Mouse (Mus musculus): Measurements from ENCODE around the gene Wdr95. TPM values are rescaled to one million over a fixed set of nuclear protein-coding genes. Genes with fewer than 3 reads are reported as not detected.

The Wdr95 gene
- polyA plus RNA-seq, 1 experiment from 2014 or later: 0.41 TPM

GRCm38 (mm10) chr5:149553373-149553772, 24.9 kb downstream of the Wdr95 start:
- H3K9me3 ChIP-seq (replicated peaks): peaks cover 2% of the 10 kb centered on the region
- WGBS: 95% methylated on average over 11 of the region's 11 CpGs
- no peak overlapping the region for H3K4me3 ChIP-seq
- no peaks in the 10 kb centered on the region for H3K4me1 ChIP-seq
- no peak for ATAC-seq
- H3K36me3 ChIP-seq (ENCODE audit: poor library complexity, severe bottlenecking): no peaks in the 10 kb centered on the region
- no peak overlapping the region for H3K27ac ChIP-seq
- no peaks in the 10 kb centered on the region for H3K27me3 ChIP-seq
- H3K9ac ChIP-seq: no peak overlapping the region
- no peak overlapping the region for H3K4me2 ChIP-seq

- ATAC-seq: no peak
- H3K36me3 ChIP-seq (ENCODE audit: poor library complexity, severe bottlenecking): no peaks in the 10 kb centered on the region
- no peak overlapping the region for H3K4me2 ChIP-seq
- H3K9me3 ChIP-seq (replicated peaks): no peaks in the 10 kb centered on the region
- H3K4me1 ChIP-seq: no peaks in the 10 kb centered on the region
- 85% methylated on average over 8 of the region's 8 CpGs for WGBS
- no peak overlapping the region for H3K4me3 ChIP-seq
- no peak overlapping the region for H3K27ac ChIP-seq
- H3K9ac ChIP-seq: no peak overlapping the region
- H3K27me3 ChIP-seq: no peaks in the 10 kb centered on the region
These were observed 25.9 kb downstream of the Wdr95 start for GRCm38 (mm10) chr5:149554397-149554796.

GRCm38 (mm10) chr5:149560903-149561588, 32.6 kb downstream of the Wdr95 start:
- H3K4me1 ChIP-seq: peaks cover 26% of the 10 kb centered on the region
- H3K9ac ChIP-seq: no peak overlapping the region
- no peaks in the 10 kb centered on the region for H3K36me3 ChIP-seq (ENCODE audit: poor library complexity, severe bottlenecking)
- H3K4me3 ChIP-seq: no peak overlapping the region
- H3K9me3 ChIP-seq (replicated peaks): no peaks in the 10 kb centered on the region
- ATAC-seq: peak; percentile 84
- WGBS: 39% methylated on average over 11 of the region's 11 CpGs
- peak overlapping the region; percentile 78 for H3K27ac ChIP-seq
- no peaks in the 10 kb centered on the region for H3K27me3 ChIP-seq
- H3K4me2 ChIP-seq: no peak overlapping the region

GRCm38 (mm10) chr5:149566026-149566425, 37.5 kb downstream of the Wdr95 start:
- Histone ChIP-seq H3K9ac (no peak overlapping the region), H3K4me1 (peaks cover 30% of the 10 kb centered on the region), H3K4me3 (no peak overlapping the region), H3K9me3 (replicated peaks) (no peaks in the 10 kb centered on the region), H3K27ac (no peak overlapping the region), H3K4me2 (no peak overlapping the region), H3K36me3 (ENCODE audit: poor library complexity, severe bottlenecking) (no peaks in the 10 kb centered on the region), H3K27me3 (no peaks in the 10 kb centered on the region)
- peak; percentile 29 for ATAC-seq
- 27% methylated on average over 11 of the region's 11 CpGs for WGBS

- Histone ChIP-seq H3K4me3 (no peak overlapping the region), H3K36me3 (ENCODE audit: poor library complexity, severe bottlenecking) (no peaks in the 10 kb centered on the region), H3K27ac (no peak overlapping the region), H3K27me3 (no peaks in the 10 kb centered on the region), H3K9me3 (replicated peaks) (no peaks in the 10 kb centered on the region), H3K9ac (no peak overlapping the region; the same call in 1 of the 2 replicates), H3K4me2 (no peak overlapping the region), H3K4me1 (peaks cover 24% of the 10 kb centered on the region)
- ATAC-seq: peak; percentile 48; the same call in 1 of the 2 replicates
- WGBS: 63% methylated on average over 5 of the region's 5 CpGs
These were observed 38.5 kb downstream of the Wdr95 start for GRCm38 (mm10) chr5:149566957-149567356.

- no peak overlapping the region for H3K4me2 ChIP-seq
- no peaks in the 10 kb centered on the region for H3K36me3 ChIP-seq (ENCODE audit: poor library complexity, severe bottlenecking)
- H3K9ac ChIP-seq: no peak overlapping the region
- no peak overlapping the region for H3K27ac ChIP-seq
- H3K9me3 ChIP-seq (replicated peaks): no peaks in the 10 kb centered on the region
- H3K4me3 ChIP-seq: no peak overlapping the region
- no peak for ATAC-seq
- no peaks in the 10 kb centered on the region for H3K27me3 ChIP-seq
- WGBS: 87% methylated on average over 13 of the region's 13 CpGs
- peaks cover 19% of the 10 kb centered on the region for H3K4me1 ChIP-seq
These were observed 40.5 kb downstream of the Wdr95 start for GRCm38 (mm10) chr5:149568993-149569392.

- peak; percentile 62 for ATAC-seq
- WGBS: 38% methylated on average over 10 of the region's 10 CpGs
- Histone ChIP-seq H3K4me2 (no peak overlapping the region), H3K27ac (peak overlapping the region; percentile 21; the same call in 1 of the 2 replicates), H3K9me3 (replicated peaks) (no peaks in the 10 kb centered on the region), H3K27me3 (0 out of 2 replicates have a peak, but pooled peaks cover 3% of the 10 kb centered on the region), H3K36me3 (ENCODE audit: poor library complexity, severe bottlenecking) (no peaks in the 10 kb centered on the region), H3K4me1 (peaks cover 18% of the 10 kb centered on the region), H3K4me3 (no peak overlapping the region), H3K9ac (0 out of 2 replicates have a peak overlapping the region, but pooled peaks have one; percentile 1)
These were observed 48.5 kb downstream of the Wdr95 start for GRCm38 (mm10) chr5:149576977-149577376.

- no peaks in the 10 kb centered on the region for H3K36me3 ChIP-seq (ENCODE audit: poor library complexity, severe bottlenecking)
- H3K9me3 ChIP-seq (replicated peaks): no peaks in the 10 kb centered on the region
- H3K27me3 ChIP-seq: 0 out of 2 replicates have a peak, but pooled peaks cover 3% of the 10 kb centered on the region
- no peak overlapping the region for H3K4me2 ChIP-seq
- 0 out of 2 replicates have a peak overlapping the region, but pooled peaks have one; percentile 1 for H3K9ac ChIP-seq
- ATAC-seq: peak; percentile 38; the same call in 1 of the 2 replicates
- 28% methylated on average over 10 of the region's 10 CpGs for WGBS
- H3K27ac ChIP-seq: peak overlapping the region; percentile 21; the same call in 1 of the 2 replicates
- H3K4me1 ChIP-seq: peaks cover 18% of the 10 kb centered on the region
- no peak overlapping the region for H3K4me3 ChIP-seq
These were observed 49.0 kb downstream of the Wdr95 start for GRCm38 (mm10) chr5:149577449-149577848.

- Histone ChIP-seq H3K36me3 (ENCODE audit: poor library complexity, severe bottlenecking) (no peaks in the 10 kb centered on the region), H3K4me2 (no peak overlapping the region), H3K4me3 (no peak overlapping the region), H3K9ac (no peak overlapping the region), H3K4me1 (peaks cover 3% of the 10 kb centered on the region), H3K9me3 (replicated peaks) (no peaks in the 10 kb centered on the region), H3K27ac (no peak overlapping the region), H3K27me3 (0 out of 2 replicates have a peak, but pooled peaks cover 3% of the 10 kb centered on the region)
- ATAC-seq: no peak
- 79% methylated on average over 5 of the region's 5 CpGs for WGBS
These were observed 54.3 kb downstream of the Wdr95 start for GRCm38 (mm10) chr5:149582642-149583262.

- H3K36me3 ChIP-seq (ENCODE audit: poor library complexity, severe bottlenecking): no peaks in the 10 kb centered on the region
- no peak overlapping the region for H3K4me3 ChIP-seq
- WGBS: 26% methylated on average over 8 of the region's 8 CpGs
- no peak for ATAC-seq
- 0 out of 2 replicates have a peak, but pooled peaks cover 3% of the 10 kb centered on the region for H3K27me3 ChIP-seq
- H3K4me1 ChIP-seq: no peaks in the 10 kb centered on the region
- H3K9me3 ChIP-seq (replicated peaks): no peaks in the 10 kb centered on the region
- no peak overlapping the region for H3K9ac ChIP-seq
- H3K4me2 ChIP-seq: no peak overlapping the region
- no peak overlapping the region for H3K27ac ChIP-seq
These were observed 55.0 kb downstream of the Wdr95 start for GRCm38 (mm10) chr5:149583507-149583906.

GRCm38 (mm10) chr5:149584154-149584655, 55.7 kb downstream of the Wdr95 start:
- no peaks in the 10 kb centered on the region for H3K36me3 ChIP-seq (ENCODE audit: poor library complexity, severe bottlenecking)
- no peak overlapping the region for H3K9ac ChIP-seq
- H3K4me2 ChIP-seq: no peak overlapping the region
- 0 out of 2 replicates have a peak overlapping the region, but pooled peaks have one; percentile 10 for H3K27ac ChIP-seq
- peak; percentile 43; the same call in 1 of the 2 replicates for ATAC-seq
- no peaks in the 10 kb centered on the region for H3K9me3 ChIP-seq (replicated peaks)
- no peaks in the 10 kb centered on the region for H3K4me1 ChIP-seq
- whole genome bisulfite sequencing: 68% methylated on average over 8 of the region's 8 CpGs
- H3K4me3 ChIP-seq: no peak overlapping the region
- no peaks in the 10 kb centered on the region for H3K27me3 ChIP-seq

- WGBS: 100% methylated on average over 1 of the region's 1 CpGs
- Histone ChIP-seq H3K27ac (no peak overlapping the region), H3K9me3 (replicated peaks) (no peaks in the 10 kb centered on the region), H3K36me3 (ENCODE audit: poor library complexity, severe bottlenecking) (no peaks in the 10 kb centered on the region), H3K27me3 (no peaks in the 10 kb centered on the region), H3K4me2 (no peak overlapping the region), H3K4me1 (no peaks in the 10 kb centered on the region), H3K9ac (no peak overlapping the region), H3K4me3 (no peak overlapping the region)
- ATAC-seq: no peak
These were observed 56.8 kb downstream of the Wdr95 start for GRCm38 (mm10) chr5:149585231-149585630.

All from forebrain, embryonic 13.5 days (tissue).